Mouse (Mus musculus) retina, postnatal 7 days (tissue): ENCODE measurements at regions not wholly inside any gene's neighbourhood (a gene's known extent, or its start where the extent isn't known, plus 50 kb on each side); places are given as distances from the start of the nearest gene placed in this dataset.
A peak's percentile ranks its signal among the peaks of the same experiment; 100 is the strongest.

Experiments used
- DNase-seq: peaks from one replicate; pipeline ENCODE4 v3.0.0-alpha.2; 2012; ENCODE audit warnings: low read depth, low spot score

GRCm38 (mm10) chr15:86899961-86900360, 644.1 kb upstream of the Fam19a5 start:
- no peak for DNase-seq

- DNase-seq: no peak
These were observed 641.1 kb upstream of the Fam19a5 start for GRCm38 (mm10) chr15:86903006-86903405.

- DNase-seq: no peak
These were observed 630.8 kb upstream of the Fam19a5 start for GRCm38 (mm10) chr15:86913276-86913675.

GRCm38 (mm10) chr15:86917891-86918290, 626.2 kb upstream of the Fam19a5 start:
- no peak for DNase-seq

DNA sequence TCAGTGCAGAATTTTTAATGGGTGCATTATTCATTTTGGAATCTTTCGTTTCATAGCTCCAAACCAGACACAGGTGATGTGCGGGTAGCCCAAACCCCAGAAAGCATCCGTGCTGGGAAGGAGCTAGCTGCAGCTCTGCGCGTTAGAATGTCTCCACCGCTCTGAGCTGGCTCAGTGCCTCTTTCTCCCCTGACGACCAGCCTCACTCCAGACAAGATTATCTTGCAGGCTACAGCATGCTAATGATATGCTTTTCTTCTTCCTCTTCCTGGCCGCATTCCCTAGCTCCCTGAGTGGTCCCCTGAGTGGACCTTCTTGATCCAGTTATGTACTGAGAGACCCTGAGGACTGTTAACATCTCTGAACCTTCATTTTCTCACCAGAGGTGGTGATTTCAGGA, 624.4 kb upstream of the Fam19a5 start:
- no peak for DNase-seq

- no peak for DNase-seq
These were observed 623.9 kb upstream of the Fam19a5 start for GRCm38 (mm10) chr15:86920185-86920584.

DNA sequence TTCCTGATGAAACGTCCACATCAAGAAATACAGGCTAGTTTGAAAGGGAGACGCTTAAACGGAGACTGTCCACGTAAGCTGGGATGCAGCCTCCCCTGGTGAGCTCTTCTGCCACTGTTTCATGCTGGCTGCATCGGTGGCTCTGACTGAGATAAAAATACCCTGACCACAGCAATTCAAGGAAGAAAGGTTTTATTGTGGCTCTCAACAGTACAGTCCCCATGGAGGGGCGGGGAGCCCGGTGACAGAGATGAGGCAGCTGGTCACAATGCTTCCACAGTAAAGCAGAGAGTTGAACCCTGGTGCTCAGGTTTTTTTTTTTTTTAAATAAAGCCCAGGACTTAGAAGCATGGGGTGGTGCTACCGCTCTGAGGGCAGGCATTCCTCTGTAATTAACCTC, 622.7 kb upstream of the Fam19a5 start:
- no peak for DNase-seq

DNA sequence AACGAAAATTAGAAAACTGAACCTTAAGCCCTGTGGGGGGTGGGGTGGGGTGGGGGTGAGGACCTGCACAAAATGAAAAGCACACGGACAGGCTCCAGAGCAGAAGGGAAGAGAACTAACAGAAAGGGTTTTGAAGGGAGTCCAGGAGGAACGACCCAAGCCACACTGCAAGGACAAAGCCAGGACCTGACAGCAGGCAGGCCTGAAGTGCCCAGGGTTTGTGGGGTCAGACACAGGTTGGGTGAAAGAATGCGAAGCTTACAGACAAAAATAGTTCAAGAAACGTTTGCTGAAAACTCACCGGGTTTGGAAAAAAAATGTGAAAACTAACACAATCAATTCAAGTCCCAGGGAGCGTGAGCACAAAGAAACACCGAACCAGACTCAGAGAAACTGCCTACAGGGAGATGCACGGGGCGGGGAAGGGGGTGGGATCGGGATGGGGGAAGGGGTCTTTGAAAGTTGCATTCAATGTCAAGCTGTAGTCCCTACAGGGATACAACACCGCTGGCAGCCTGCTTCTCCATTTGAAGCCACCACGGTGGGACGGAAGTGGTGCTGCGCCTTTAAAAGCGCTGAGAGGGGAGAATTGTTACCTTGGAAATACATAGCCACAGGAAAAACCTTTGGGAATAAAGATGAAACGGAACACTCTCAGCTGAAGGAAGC, 618.9 kb upstream of the Fam19a5 start:
- no peak for DNase-seq

DNA sequence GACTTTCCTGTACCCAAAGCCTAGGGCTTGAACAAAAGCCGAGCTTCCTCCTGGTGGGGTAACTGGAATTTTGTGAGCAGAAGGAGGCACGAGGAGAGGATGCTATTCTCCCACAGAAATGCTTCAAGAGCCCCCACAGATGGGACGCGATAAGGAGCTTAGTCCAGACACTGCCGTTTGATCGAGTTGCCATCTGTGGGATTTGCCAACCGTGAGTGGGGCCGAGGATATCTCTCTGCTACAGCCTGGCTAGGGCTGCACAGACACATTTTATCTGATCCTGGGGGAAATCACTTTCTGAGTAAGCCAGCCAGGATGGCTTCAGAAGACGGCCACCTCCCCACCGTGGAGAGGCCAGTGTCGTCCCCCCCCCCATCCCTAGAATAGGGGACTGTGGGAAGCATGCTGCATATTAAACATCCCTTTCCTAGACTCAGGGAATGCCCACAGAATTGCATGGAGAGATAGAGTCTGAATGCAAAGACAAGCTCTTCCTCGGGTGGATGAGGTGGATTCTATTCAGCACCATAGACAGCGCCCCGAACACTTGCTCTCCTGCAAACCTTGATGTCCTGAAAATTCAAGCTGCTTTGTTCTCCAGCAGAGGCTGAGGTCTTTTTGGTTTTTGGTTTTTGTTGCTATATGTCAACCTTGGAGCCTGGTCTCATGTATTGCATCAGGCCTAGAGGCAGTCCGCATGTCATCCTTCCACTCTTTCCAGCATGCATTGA, 611.6 kb upstream of the Fam19a5 start:
- peak; percentile 50 for DNase-seq

DNA sequence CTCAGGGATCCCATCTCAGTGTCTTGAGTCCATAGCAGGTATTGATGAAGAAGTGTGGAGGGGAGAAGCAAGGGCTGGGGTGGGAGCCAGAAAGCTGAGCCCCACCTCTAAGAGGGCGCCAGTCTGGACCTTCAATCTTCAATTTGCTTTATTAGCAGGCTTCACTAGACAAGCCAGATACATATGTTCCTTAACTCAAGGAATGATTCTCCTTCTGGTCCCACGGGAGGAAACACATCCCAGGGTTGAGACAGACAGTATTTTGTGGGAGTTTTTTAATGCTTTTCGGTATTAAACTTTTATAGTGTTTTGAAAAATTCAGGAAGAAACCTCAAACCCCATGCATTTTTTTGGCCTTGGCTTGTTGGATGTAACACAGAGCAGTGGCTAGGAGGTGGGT, 606.7 kb upstream of the Fam19a5 start:
- no peak for DNase-seq

DNA sequence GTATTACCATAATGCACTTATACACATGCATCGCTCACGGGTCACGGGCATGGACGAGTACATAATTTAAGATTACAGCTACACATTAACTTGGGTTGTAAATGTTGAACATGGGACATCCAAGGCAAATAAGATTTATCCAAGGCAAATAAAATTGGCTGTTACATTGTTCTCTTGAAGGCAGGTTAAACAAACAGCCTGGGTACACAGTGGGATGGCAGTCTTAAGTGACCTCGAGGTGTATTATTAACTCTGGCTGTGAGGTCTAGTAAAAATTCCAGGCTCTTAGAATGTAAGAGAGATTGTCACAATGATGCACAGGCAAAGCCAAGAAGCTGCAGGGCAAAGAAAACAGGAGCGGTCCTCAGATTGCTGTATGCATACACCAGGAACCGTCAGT, 599.6 kb upstream of the Fam19a5 start:
- DNase-seq: no peak

DNA sequence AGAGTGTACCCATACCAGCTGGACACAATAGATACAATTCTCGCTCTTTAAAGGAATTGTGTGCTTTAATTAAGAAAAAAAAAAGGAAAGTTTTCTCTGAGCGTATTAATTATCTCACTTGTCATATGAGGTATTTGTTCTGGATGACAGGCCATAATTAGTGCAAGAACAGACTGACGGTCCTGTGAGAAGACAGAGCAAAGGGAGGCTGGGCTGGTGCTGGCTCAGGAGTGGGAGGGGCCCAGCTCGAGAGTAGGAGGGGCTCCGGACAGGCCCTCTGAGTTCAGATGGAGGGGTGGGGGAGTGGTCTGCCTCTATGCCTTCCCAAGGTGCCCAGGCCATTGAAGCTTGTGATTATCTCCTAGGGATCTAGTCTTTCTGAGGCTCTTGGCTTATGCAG, 591.5 kb upstream of the Fam19a5 start:
- no peak for DNase-seq

DNA sequence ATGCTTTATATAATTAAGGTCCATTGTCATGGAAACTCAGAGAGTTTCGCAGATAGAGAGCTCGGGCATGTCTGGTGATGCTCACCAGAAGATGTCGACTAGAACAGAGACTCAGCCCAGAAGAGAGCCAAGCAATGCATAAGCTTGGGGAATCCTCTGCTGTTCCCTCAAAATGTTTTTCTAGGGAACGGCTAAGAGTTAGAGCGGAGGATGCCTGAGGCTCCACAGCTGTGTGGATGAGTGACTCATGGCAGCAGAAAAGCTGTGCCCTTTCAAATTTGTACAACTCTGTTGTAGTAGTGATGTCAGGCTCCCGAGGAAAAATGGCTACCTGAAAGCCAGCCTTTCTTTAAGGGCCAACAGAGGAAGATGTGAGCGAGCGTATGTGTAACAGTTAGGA, 586.2 kb upstream of the Fam19a5 start:
- DNase-seq: no peak

DNA sequence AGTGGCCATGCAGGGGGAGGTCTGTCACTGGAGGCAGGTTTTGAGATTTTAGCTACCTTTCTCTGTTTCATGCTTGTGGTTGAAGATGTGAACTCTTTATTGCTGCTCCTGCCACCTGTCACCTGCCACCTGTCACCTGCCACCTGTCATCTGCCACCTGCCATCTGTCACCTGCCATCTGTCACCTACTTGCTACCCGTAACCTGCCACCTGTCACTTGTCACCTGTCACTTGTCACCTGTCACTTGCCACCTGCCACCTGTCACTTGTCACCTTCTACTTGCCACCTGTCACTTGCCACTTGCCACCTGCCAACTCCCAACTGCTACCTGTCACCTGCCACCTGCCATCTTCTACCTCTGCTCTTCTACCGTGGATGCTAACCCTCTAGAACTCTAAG, 581.2 kb upstream of the Fam19a5 start:
- DNase-seq: no peak

GRCm38 (mm10) chr15:86963486-86963885, 580.6 kb upstream of the Fam19a5 start:
- DNase-seq: no peak

- no peak for DNase-seq
These were observed 572.7 kb upstream of the Fam19a5 start for GRCm38 (mm10) chr15:86971436-86971835.

GRCm38 (mm10) chr15:86996196-86996595, 547.9 kb upstream of the Fam19a5 start:
- DNase-seq: no peak

DNA sequence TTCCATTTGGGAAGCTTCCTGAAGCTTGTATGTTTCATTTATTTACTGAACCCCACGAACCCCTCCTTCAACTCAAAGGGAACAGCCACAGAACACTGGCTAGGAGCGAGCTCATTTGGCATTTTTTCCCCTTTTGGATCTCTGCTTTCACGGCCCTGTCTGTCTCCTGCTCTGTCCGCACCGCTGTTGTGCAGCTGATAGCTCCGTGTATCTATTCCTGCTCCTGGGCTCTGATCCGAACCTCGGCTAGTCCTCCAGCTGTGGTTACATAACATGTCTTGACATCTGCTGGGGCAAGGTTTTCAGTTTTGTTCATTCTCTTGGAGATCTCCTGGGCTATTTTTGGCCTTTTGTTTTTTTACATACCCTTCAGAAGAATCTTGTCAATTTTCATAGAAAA, 525.1 kb upstream of the Fam19a5 start:
- DNase-seq: no peak

DNA sequence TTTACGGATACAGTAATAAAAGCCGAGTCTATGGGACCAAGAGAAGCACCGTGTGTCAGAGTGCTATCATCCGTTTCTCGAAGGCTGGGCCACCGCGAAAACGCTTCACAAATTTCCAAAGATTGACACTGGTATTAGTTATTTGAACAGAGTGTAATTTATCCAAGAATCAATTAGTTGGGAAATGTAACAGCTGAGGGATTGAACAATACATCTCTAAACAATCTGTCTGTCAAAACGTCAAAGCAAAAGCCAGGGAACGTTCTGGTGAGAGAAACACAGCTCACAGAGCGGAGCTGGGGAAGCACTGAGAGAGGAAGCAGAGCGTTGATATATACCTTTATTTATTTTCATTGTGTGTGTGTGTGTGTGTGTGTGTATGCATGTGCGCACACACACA, 498.1 kb upstream of the Fam19a5 start:
- no peak for DNase-seq

DNA sequence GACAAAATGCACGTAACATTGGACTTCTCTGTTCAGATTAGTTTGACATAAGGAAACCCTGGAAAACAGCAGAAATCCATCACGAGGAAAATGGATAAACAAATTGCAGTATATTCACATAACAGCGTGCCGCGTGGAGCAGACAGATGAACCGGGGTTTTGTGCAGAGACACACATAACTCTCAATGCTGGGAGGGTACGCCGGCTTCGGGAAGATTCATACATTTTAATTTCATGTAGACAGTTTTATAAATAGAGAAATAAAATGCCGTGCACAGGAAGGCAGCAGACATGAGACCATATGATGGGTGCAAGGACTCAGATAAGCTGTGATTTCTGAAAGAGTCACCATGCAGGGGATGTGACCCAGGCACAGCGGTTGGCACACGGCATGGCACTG, 489.9 kb upstream of the Fam19a5 start:
- no peak for DNase-seq

GRCm38 (mm10) chr15:87064890-87065289, 479.2 kb upstream of the Fam19a5 start:
- DNase-seq: no peak

DNA sequence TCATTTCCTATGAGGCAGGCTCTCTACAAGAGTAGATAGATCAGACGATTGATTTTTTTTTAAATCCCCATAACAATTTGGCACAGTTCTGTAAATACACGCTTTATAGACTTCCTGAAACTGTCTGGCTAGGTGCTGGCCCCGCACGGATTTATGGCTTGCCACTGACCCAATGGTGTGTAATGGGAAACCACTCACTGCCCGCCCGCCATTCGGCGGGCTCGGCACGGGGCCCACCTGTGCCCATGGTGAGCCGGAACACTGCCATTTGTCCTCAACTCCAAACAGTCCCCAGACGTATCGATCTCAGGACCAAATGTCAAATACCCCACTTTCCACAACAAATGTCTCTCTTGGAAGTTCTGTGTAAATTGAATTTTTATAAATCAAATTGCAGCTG, 475.8 kb upstream of the Fam19a5 start:
- no peak for DNase-seq

GRCm38 (mm10) chr15:87074559-87074958, 469.5 kb upstream of the Fam19a5 start:
- DNase-seq: no peak

DNA sequence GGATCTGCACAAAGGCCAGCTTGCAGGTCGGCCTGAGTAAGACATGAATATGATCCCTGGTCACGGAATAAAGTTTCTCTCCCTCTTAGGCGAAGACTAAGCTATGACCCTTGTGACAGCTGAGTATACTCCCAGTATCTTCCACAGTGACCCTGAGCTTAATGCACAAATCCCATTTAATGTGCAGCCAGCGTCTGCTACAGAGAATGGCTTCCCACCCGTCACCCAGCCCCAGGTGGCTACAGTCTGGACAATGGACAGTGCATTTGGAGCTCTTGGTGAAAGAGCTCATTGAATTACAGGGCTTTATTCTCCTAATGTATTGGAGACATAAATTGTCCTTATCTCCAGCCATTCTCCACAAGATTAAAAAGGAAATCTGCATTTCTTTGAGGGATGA, 454.3 kb upstream of the Fam19a5 start:
- no peak for DNase-seq
